Mouse (Mus musculus): Measurements from ENCODE around the gene Ryr2.

GRCm38 (mm10) chr13:11903272-11903671, 203.5 kb downstream of the Ryr2 start:
- TF ChIP-seq CTCF (IDR thresholded peaks at IDR 0.05; ENCODE audit: low read depth), result no peak
- no peak for TF ChIP-seq EP300 (IDR thresholded peaks at IDR 0.05; ENCODE audit: low read depth)

All from liver, embryonic 14.5 days (tissue).